Mouse (Mus musculus) hindbrain, postnatal 0 days (tissue): ENCODE results near the gene B4galt5. TPM values are rescaled to one million over a fixed set of nuclear protein-coding genes. Genes with fewer than 3 reads are reported as not detected.
A peak's percentile ranks its signal among the peaks of the same experiment; 100 is the strongest.
"Not testable (repeated sequence)": the region's sequence is repeated elsewhere in the genome, so short reads cannot be mapped to it uniquely, and the experiment has no call there.

Experiments used
- ATAC-seq: fragments of 200-750 bp; cut with Nextera tagmentation; 2 replicates; pipeline ENCODE4 v1.8.0; 2017; ENCODE audit warnings: mild to moderate bottlenecking, moderate TSS enrichment, moderate library complexity
- DNase-seq: peaks from one replicate; pipeline ENCODE4 v3.0.0-alpha.2; 2015; ENCODE audit warnings: low spot score
- H3K27ac ChIP-seq: fragments of 300-500 bp; sonication (generic); 2 replicates; pipeline ENCODE4 v1.5.1; 2014; ENCODE audit warnings: mild to moderate bottlenecking
- H3K27me3 ChIP-seq: fragments of 300-500 bp; sonication (generic); 2 replicates; pipeline ENCODE4 v1.6.1; 2014; ENCODE audit warnings: low read length, mixed read lengths; ENCODE audit not compliant: insufficient read depth
- H3K36me3 ChIP-seq: fragments of 300-500 bp; sonication (generic); 2 replicates; pipeline ENCODE4 v1.6.1; 2014; ENCODE audit warnings: low read length, mixed read lengths; ENCODE audit not compliant: insufficient read depth
- H3K4me1 ChIP-seq: fragments of 300-500 bp; sonication (generic); 2 replicates; pipeline ENCODE4 v1.6.1; 2014; ENCODE audit warnings: antibody characterized with exemption, low read length, mixed read lengths; ENCODE audit not compliant: insufficient read depth
- H3K4me2 ChIP-seq: fragments of 300-500 bp; sonication (generic); 2 replicates; pipeline ENCODE4 v1.6.1; 2014; ENCODE audit warnings: low read depth, mild to moderate bottlenecking, low read length, moderate library complexity, mixed read lengths
- H3K4me3 ChIP-seq: fragments of 300-500 bp; sonication (generic); 2 replicates; pipeline ENCODE4 v1.5.1; 2014; ENCODE audit warnings: low read length
- H3K9ac ChIP-seq: fragments of 300-500 bp; sonication (generic); replicated peaks from 2 replicates; pipeline ENCODE4 v1.6.1; 2014; ENCODE audit warnings: mild to moderate bottlenecking, low read length, moderate library complexity, mixed read lengths
- H3K9me3 ChIP-seq: fragments of 300-500 bp; sonication (generic); 2 replicates; pipeline ENCODE4 v1.6.1; 2016; ENCODE audit warnings: low read length, mixed read lengths
- CTCF ChIP-seq: IDR thresholded peaks from 2 replicates; pipeline ENCODE4 v1.5.1; 2016; ENCODE audit warnings: antibody characterized with exemption, control low read depth, low read depth
- whole genome bisulfite sequencing: fragments of 180-500 bp; shearing (Covaris S2); extraction: QIAGEN DNeasy Blood & Tissue Kit; methylation state at CpG from one replicate; pipeline ENCODE4 v1.1.7; 2014; 5-methylcytosine and 5-hydroxymethylcytosine counted together
- polyA plus RNA-seq: library from polyadenylated mRNA; unstranded; fragments of >200 nt; fragmentation: Nextera tagmentation; extraction: Ambion mirVana; gene quantifications from 2 replicates; pipeline ENCODE4 v1.2.1, GENCODE M21; 2015
- total RNA-seq: library from RNA; depleted of rRNA; stranded (reverse); fragments of >200 nt; gene quantifications from 2 replicates; pipeline ENCODE4 v1.2.3, GENCODE M21; 2014; rRNA removed

B4galt5 gene
- 60.5 and 67.5 TPM in 2 replicates for total RNA-seq
- 28.9 and 31.5 TPM in 2 replicates for polyA plus RNA-seq

DNA sequence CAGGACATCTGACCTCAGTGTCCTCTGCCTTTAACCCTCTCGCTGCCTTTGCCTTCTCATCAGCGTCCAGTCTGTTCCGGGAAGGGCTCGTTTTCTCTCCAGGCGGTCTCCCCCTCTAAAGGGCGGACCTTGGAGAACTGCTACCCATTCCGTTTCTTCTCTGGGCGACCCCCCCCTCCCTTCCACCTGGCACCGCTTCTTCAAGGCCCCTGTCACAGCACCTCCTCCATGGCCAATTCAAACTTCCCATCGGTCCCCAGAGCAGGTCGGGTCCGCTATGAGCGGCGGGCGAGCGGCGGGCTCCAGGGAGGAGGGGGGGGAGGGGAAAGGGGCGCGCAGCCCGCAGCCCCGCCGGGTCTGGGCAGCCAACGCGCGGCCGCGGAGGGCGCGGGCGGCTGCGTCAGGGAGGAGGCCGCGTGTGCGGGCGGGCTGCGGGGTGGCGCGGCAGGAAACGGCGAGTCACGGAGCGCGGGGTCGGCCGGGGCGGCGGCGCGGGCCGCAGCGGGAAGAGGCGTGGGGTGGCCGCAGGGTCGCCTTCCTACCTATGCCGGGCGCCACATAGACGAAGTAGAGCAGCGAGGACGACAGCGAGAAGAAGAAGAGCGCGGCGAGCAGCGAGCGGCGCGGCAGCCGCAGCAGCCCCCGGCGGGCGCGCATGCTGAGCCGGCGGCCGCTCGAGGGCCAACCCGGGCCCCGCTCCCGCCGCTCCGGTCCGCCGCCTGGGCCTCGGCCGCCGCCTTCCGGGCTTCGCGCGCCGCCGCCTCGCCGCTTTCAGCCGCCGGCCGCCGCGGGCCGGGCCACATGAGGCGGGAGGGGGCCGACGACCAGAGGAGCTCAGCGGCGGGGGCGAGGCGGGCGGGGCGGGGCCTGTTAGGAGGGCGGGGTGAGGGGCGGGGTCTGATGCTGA is at the start of gene B4galt5:
B4galt5 (minus strand) TSS at position 808 of the 907 bp plus-strand sequence.
- no peak for TF ChIP-seq CTCF
- H3K27ac ChIP-seq: peak within 1 kb of the TSS; percentile 89
- ATAC-seq (peak; percentile 15), DNase-seq (peak; percentile 66)
- H3K4me3 ChIP-seq: peak within 1 kb of the TSS; percentile 68
- H3K27me3 ChIP-seq: no peaks in the 10 kb centered on the region
- WGBS: 2% methylated on average over 69 of the region's 111 CpGs
- no peaks in the 10 kb centered on the region for H3K36me3 ChIP-seq
- peak within 1 kb of the TSS; percentile 84 for H3K9ac ChIP-seq
- no peaks in the 10 kb centered on the region for H3K4me1 ChIP-seq
- peak within 1 kb of the TSS; percentile 71 for H3K4me2 ChIP-seq
- no peaks in the 10 kb centered on the region for H3K9me3 ChIP-seq

DNA sequence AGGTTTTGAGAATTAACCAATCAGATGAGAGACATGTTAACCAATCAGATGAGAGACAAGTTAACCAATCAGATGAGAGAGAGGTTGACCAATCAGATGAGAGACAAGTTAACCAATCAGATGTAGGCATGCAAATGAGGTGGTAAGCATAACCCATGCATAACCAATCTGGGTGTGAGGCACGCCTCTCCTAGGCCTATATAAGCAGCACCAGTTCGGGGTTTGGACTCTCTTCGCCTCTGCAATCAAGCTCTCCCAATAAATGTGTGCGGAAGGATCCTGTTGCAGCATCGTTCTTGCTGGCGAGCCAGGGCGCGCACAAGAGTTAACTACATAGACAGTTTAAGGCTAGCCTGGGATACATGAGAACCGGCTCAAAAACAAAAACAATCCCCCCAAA is 47.4 kb upstream of the B4galt5 start:
- H3K4me3 ChIP-seq, H3K4me1 ChIP-seq, H3K4me2 ChIP-seq, H3K27ac ChIP-seq, H3K36me3 ChIP-seq, H3K9me3 ChIP-seq, H3K9ac ChIP-seq, DNase-seq, H3K27me3 ChIP-seq, ATAC-seq: not testable (repeated sequence)
- 93% methylated on average over 9 of the region's 9 CpGs for WGBS

DNA sequence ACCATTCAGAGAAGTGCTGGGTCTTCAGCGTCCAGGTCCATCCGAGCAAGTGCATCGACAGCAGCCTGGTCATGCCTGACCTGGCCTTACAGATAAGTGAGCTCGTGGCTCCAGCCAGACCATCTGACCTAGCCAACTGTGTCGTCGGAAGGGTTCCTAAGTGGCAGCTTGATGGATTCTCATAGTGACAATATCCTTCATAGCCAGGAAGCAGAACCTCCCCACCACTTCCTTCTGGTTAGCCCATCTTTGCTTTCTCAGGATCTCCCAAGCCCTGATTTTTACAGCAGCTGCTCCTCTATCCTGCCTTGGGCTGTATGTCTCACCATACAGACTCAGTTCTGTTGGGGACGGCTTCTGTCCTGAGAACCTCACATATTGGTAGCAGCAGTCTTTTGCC is 45.4 kb upstream of the B4galt5 start:
- TF ChIP-seq CTCF: no peak
- Histone ChIP-seq H3K27ac (no peak overlapping the region), H3K4me1 (no peaks in the 10 kb centered on the region), H3K9ac (no peak overlapping the region), H3K36me3 (no peaks in the 10 kb centered on the region), H3K9me3 (no peaks in the 10 kb centered on the region), H3K27me3 (no peaks in the 10 kb centered on the region), H3K4me2 (no peak overlapping the region), H3K4me3 (no peak overlapping the region)
- 82% methylated on average over 7 of the region's 7 CpGs for WGBS
- no peak for DNase-seq
- ATAC-seq: no peak

DNA sequence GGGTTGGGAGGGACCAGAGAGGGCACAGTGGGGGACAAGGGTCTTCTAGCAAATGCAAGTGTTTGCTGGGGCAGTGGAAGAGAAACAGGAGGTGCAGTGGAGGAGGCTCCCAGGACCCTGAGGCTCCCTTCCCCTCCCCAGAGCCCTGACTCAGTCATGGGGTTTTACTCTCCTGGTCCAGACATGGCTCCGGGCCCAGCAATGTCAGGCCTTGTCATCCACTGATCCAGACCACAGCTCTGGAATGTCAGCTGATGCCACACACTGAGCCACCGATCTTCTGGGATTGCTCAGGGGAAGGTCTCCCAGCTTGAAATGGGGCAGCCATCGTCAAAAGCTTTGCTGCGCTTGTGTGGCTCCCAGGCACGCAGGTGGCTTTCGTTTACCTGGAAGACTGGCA is 38.0 kb upstream of the B4galt5 start:
- H3K27ac ChIP-seq: no peak overlapping the region
- H3K9ac ChIP-seq: no peak overlapping the region
- H3K4me2 ChIP-seq: no peak overlapping the region
- no peak overlapping the region for H3K4me3 ChIP-seq
- H3K4me1 ChIP-seq: no peaks in the 10 kb centered on the region
- DNase-seq (no peak), ATAC-seq (no peak)
- no peak for TF ChIP-seq CTCF
- 69% methylated on average over 6 of the region's 6 CpGs for WGBS
- H3K9me3 ChIP-seq: no peaks in the 10 kb centered on the region
- no peaks in the 10 kb centered on the region for H3K36me3 ChIP-seq
- no peaks in the 10 kb centered on the region for H3K27me3 ChIP-seq

DNA sequence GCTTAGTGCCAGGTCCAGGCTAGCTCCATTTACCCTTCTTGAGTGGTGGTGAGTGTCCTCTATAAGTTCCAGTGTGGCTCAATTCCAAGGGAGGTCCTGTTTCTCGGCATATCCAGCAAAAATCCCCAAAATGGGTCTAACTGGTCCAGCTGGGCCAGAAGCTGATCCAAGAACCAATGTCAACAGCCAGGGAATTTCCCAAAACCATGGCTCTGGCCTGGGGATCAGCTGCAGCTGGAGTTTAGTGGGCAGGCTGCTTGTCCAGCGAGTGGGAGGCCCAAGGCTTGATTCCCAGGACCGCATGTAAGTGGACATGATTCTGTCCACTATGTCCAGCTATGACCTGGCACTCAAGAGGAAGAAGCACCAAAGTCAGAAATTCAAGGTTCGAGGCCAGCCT is 37.5 kb upstream of the B4galt5 start:
- Histone ChIP-seq H3K9me3 (no peaks in the 10 kb centered on the region), H3K4me3 (no peak overlapping the region), H3K27ac (no peak overlapping the region), H3K36me3 (no peaks in the 10 kb centered on the region), H3K4me2 (no peak overlapping the region), H3K4me1 (no peaks in the 10 kb centered on the region), H3K27me3 (no peaks in the 10 kb centered on the region), H3K9ac (no peak overlapping the region)
- TF ChIP-seq CTCF: no peak
- WGBS: 85% methylated on average over 4 of the region's 4 CpGs
- no peak for DNase-seq
- no peak for ATAC-seq

DNA sequence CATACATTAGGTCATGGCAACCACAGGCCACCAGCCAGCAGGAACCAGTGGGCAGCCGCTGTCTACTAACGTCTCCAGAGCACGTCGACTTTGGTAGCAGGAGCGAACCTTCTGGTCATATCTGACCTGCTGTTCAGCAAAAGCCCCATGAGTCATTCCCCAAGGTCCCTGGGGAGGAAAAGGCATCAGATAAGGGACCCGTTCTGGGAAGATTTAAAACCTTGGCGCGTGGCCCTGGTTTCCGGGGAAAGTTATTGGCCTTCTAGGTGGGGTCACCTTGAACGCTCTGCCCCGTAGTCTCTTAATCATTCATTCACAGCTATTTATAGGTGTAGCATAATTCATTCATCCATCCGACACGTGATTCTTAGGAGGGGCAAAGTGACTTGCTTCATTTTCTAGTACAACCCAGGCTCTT is 34.7 kb upstream of the B4galt5 start:
- WGBS: 82% methylated on average over 13 of the region's 13 CpGs
- Histone ChIP-seq H3K9ac (no peak overlapping the region), H3K4me2 (no peak overlapping the region), H3K36me3 (no peaks in the 10 kb centered on the region), H3K9me3 (no peaks in the 10 kb centered on the region), H3K4me3 (no peak overlapping the region), H3K27me3 (no peaks in the 10 kb centered on the region), H3K4me1 (0 out of 2 replicates have a peak, but pooled peaks cover 6% of the 10 kb centered on the region), H3K27ac (no peak overlapping the region)
- no peak for TF ChIP-seq CTCF
- ATAC-seq (no peak), DNase-seq (no peak)

DNA sequence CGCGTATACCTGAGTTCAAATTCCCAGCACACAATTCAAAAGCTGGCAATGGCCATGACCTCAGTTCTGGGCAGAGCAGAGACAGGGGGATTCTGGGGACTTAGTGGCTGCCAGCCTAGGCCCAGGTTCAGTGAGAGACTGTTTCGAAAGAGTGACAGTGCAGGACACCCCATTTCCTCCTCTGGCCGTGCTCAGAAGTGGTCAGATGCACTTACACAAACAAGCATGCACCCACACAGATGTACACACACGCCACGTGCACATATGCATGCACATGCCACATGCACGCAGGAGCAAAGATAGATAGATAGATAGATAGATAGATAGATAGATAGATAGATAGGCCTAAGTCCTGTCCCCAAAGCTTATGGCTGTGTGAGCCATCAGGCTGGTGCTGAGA is 33.4 kb upstream of the B4galt5 start:
- H3K9ac ChIP-seq: no peak overlapping the region
- DNase-seq: no peak
- 90% methylated on average over 7 of the region's 7 CpGs for WGBS
- no peaks in the 10 kb centered on the region for H3K36me3 ChIP-seq
- no peak overlapping the region for H3K4me2 ChIP-seq
- H3K27ac ChIP-seq: no peak overlapping the region
- ATAC-seq: no peak
- H3K9me3 ChIP-seq: no peaks in the 10 kb centered on the region
- H3K4me3 ChIP-seq: no peak overlapping the region
- TF ChIP-seq CTCF: no peak
- no peaks in the 10 kb centered on the region for H3K27me3 ChIP-seq
- H3K4me1 ChIP-seq: 0 out of 2 replicates have a peak, but pooled peaks cover 6% of the 10 kb centered on the region
